Mouse (Mus musculus) CH12F3 (cell line): ENCODE data around the gene Grk5.
"Not testable (repeated sequence)": the region's sequence is repeated elsewhere in the genome, so short reads cannot be mapped to it uniquely, and the experiment has no call there.

Experiments
- in situ Hi-C: fragments of 300-500 bp; cut with MboI; formaldehyde crosslinking; loops from 2 replicates; pipeline ENCODE4 v1.14.3; 2020; ENCODE audit warnings: low sequenced_read_pairs

Gene Grk5

GRCm38 (mm10) chr19:60910304-60910703, 20.8 kb downstream of the Grk5 start:
- in situ Hi-C loops, result no loop called here

- in situ Hi-C loops, result no loop called here
Measured at GRCm38 (mm10) chr19:60911653-60912052, 22.1 kb downstream of the Grk5 start.

GRCm38 (mm10) chr19:60915236-60915635, 25.7 kb downstream of the Grk5 start:
- in situ Hi-C loops, result no loop called here

GRCm38 (mm10) chr19:60915862-60916261, 26.3 kb downstream of the Grk5 start:
- in situ Hi-C loops, result no loop called here

- in situ Hi-C loops, result no loop called here
Measured at GRCm38 (mm10) chr19:60916869-60917570, 27.5 kb downstream of the Grk5 start.

- in situ Hi-C loops, result not testable (repeated sequence)
Measured at GRCm38 (mm10) chr19:60924534-60924933, 35.0 kb downstream of the Grk5 start.

- in situ Hi-C loops, result no loop called here
Measured at GRCm38 (mm10) chr19:60935001-60935400, 45.5 kb downstream of the Grk5 start.

GRCm38 (mm10) chr19:60939954-60940379, 50.4 kb downstream of the Grk5 start:
- in situ Hi-C loops, result no loop called here

GRCm38 (mm10) chr19:60940866-60941265, 51.3 kb downstream of the Grk5 start:
- in situ Hi-C loops, result no loop called here

- in situ Hi-C loops, result no loop called here
Measured at GRCm38 (mm10) chr19:60945801-60946311, 56.3 kb downstream of the Grk5 start.

- in situ Hi-C loops, result no loop called here
Measured at GRCm38 (mm10) chr19:60946656-60947055, 57.1 kb downstream of the Grk5 start.

GRCm38 (mm10) chr19:60948996-60949395, 59.4 kb downstream of the Grk5 start:
- in situ Hi-C loops, result no loop called here

- in situ Hi-C loops, result no loop called here
Measured at GRCm38 (mm10) chr19:60950056-60950869, 60.7 kb downstream of the Grk5 start.

- in situ Hi-C loops, result no loop called here
Measured at GRCm38 (mm10) chr19:60955131-60955530, 65.6 kb downstream of the Grk5 start.

- in situ Hi-C loops, result no loop called here
Measured at GRCm38 (mm10) chr19:60955712-60956111, 66.2 kb downstream of the Grk5 start.

- in situ Hi-C loops, result no loop called here
Measured at GRCm38 (mm10) chr19:60956198-60956750, 66.7 kb downstream of the Grk5 start.

GRCm38 (mm10) chr19:60959706-60960230, 70.2 kb downstream of the Grk5 start:
- in situ Hi-C loops, result no loop called here

GRCm38 (mm10) chr19:60962358-60963061, 73.0 kb downstream of the Grk5 start:
- in situ Hi-C loops, result no loop called here

- in situ Hi-C loops, result no loop called here
Measured at GRCm38 (mm10) chr19:60967909-60968308, 78.4 kb downstream of the Grk5 start.

GRCm38 (mm10) chr19:60970406-60970805, 80.9 kb downstream of the Grk5 start:
- in situ Hi-C loops, result no loop called here

GRCm38 (mm10) chr19:60971598-60971997, 82.0 kb downstream of the Grk5 start:
- in situ Hi-C loops, result no loop called here
